Mouse (Mus musculus): Measurements from ENCODE around the gene Bscl2. TPM values are rescaled to one million over a fixed set of nuclear protein-coding genes. Genes with fewer than 3 reads are reported as not detected.
A peak's percentile ranks its signal among the peaks of the same experiment; 100 is the strongest.

Bscl2 gene
- total and polyA plus RNA-seq, 2 experiments from 2014 or later: 101 to 121 TPM

- TF ChIP-seq CTCF (IDR thresholded peaks at IDR 0.05): no peak
- ATAC-seq (ENCODE audit: low FRiP score) (0 out of 2 replicates have a peak, but pooled peaks have one; percentile 8), DNase-seq (ENCODE audit: low spot score) (peak; percentile 63)
- peak overlapping the region; percentile 96 for H3K27ac ChIP-seq (ENCODE audit: low read depth, low read length)
- H3K36me3 ChIP-seq (ENCODE audit: insufficient read depth, low read length): peaks cover 10% of the 10 kb centered on the region
- no peaks in the 10 kb centered on the region for H3K27me3 ChIP-seq (ENCODE audit: insufficient read depth, low read length)
- peak overlapping the region; percentile 68 for H3K4me3 ChIP-seq (ENCODE audit: low read depth, low read length)
- no peaks in the 10 kb centered on the region for H3K9me3 ChIP-seq (ENCODE audit: low read length)
- H3K9ac ChIP-seq (replicated peaks; ENCODE audit: low read length, poor library complexity, severe bottlenecking): peak overlapping the region; percentile 87
- H3K4me1 ChIP-seq (ENCODE audit: insufficient read depth, low read length): peaks cover 9% of the 10 kb centered on the region
- H3K4me2 ChIP-seq (ENCODE audit: low read depth, low read length, poor library complexity, severe bottlenecking): peak overlapping the region; percentile 85
- WGBS: 4% methylated on average over 15 of the region's 15 CpGs
These were observed 919 bp downstream of the Bscl2 start for GRCm38 (mm10) chr19:8838041-8838730.

GRCm38 (mm10) chr19:8839103-8839907 lies 2.0 kb downstream of the Bscl2 start, which contains the start of gene Gng3:
Gng3 (minus strand) TSS chr19:8839194.
- peak within 1 kb of the TSS; percentile 85 for H3K4me2 ChIP-seq (ENCODE audit: low read depth, low read length, poor library complexity, severe bottlenecking)
- ATAC-seq (ENCODE audit: low FRiP score) (peak; percentile 85), DNase-seq (ENCODE audit: low spot score) (peak; percentile 95)
- peak within 1 kb of the TSS; percentile 68 for H3K4me3 ChIP-seq (ENCODE audit: low read depth, low read length)
- H3K27ac ChIP-seq (ENCODE audit: low read depth, low read length): peak within 1 kb of the TSS; percentile 96
- H3K9me3 ChIP-seq (ENCODE audit: low read length): no peaks in the 10 kb centered on the region
- peaks cover 9% of the 10 kb centered on the region for H3K36me3 ChIP-seq (ENCODE audit: insufficient read depth, low read length)
- no peak; the same call in 1 of the 2 replicates for TF ChIP-seq CTCF (IDR thresholded peaks at IDR 0.05)
- peak within 1 kb of the TSS; percentile 87 for H3K9ac ChIP-seq (replicated peaks; ENCODE audit: low read length, poor library complexity, severe bottlenecking)
- H3K27me3 ChIP-seq (ENCODE audit: insufficient read depth, low read length): no peaks in the 10 kb centered on the region
- WGBS: 20% methylated on average over 11 of the region's 11 CpGs
- peaks cover 9% of the 10 kb centered on the region for H3K4me1 ChIP-seq (ENCODE audit: insufficient read depth, low read length)

- Histone ChIP-seq H3K27me3 (ENCODE audit: insufficient read depth, low read length) (no peaks in the 10 kb centered on the region), H3K27ac (ENCODE audit: low read depth, low read length) (peak overlapping the region; percentile 96), H3K4me3 (ENCODE audit: low read depth, low read length) (peak overlapping the region; percentile 68), H3K9me3 (ENCODE audit: low read length) (no peaks in the 10 kb centered on the region), H3K9ac (replicated peaks; ENCODE audit: low read length, poor library complexity, severe bottlenecking) (peak overlapping the region; percentile 87), H3K4me1 (ENCODE audit: insufficient read depth, low read length) (peaks cover 9% of the 10 kb centered on the region), H3K4me2 (ENCODE audit: low read depth, low read length, poor library complexity, severe bottlenecking) (peak overlapping the region; percentile 85), H3K36me3 (ENCODE audit: insufficient read depth, low read length) (peaks cover 6% of the 10 kb centered on the region; the same call in 1 of the 2 replicates)
- DNase-seq (ENCODE audit: low spot score): peak; percentile 76
- WGBS: 10% methylated on average over 28 of the region's 29 CpGs
- peak; percentile 6; the same call in 1 of the 2 replicates for TF ChIP-seq CTCF (IDR thresholded peaks at IDR 0.05)
- peak; percentile 21 for ATAC-seq (ENCODE audit: low FRiP score)
These were observed 2.9 kb downstream of the Bscl2 start for GRCm38 (mm10) chr19:8839908-8840791.

- Histone ChIP-seq H3K27ac (ENCODE audit: low read depth, low read length) (no peak overlapping the region), H3K9me3 (ENCODE audit: low read length) (no peaks in the 10 kb centered on the region), H3K4me2 (ENCODE audit: low read depth, low read length, poor library complexity, severe bottlenecking) (peak overlapping the region; percentile 85), H3K9ac (replicated peaks; ENCODE audit: low read length, poor library complexity, severe bottlenecking) (peak overlapping the region; percentile 87), H3K4me3 (ENCODE audit: low read depth, low read length) (peak overlapping the region; percentile 68), H3K4me1 (ENCODE audit: insufficient read depth, low read length) (peaks cover 9% of the 10 kb centered on the region), H3K27me3 (ENCODE audit: insufficient read depth, low read length) (no peaks in the 10 kb centered on the region), H3K36me3 (ENCODE audit: insufficient read depth, low read length) (peaks cover 12% of the 10 kb centered on the region)
- no peak for DNase-seq (ENCODE audit: low spot score)
- TF ChIP-seq CTCF (IDR thresholded peaks at IDR 0.05): no peak
- ATAC-seq (ENCODE audit: low FRiP score): no peak
- 92% methylated on average over 7 of the region's 7 CpGs for WGBS
These were observed 3.7 kb downstream of the Bscl2 start for GRCm38 (mm10) chr19:8841012-8841411.

GRCm38 (mm10) chr19:8842961-8843360 lies 5.7 kb downstream of the Bscl2 start:
- Histone ChIP-seq H3K27ac (ENCODE audit: low read depth, low read length) (no peak overlapping the region), H3K4me3 (ENCODE audit: low read depth, low read length) (no peak overlapping the region), H3K4me2 (ENCODE audit: low read depth, low read length, poor library complexity, severe bottlenecking) (no peak overlapping the region), H3K9me3 (ENCODE audit: low read length) (no peaks in the 10 kb centered on the region), H3K27me3 (ENCODE audit: insufficient read depth, low read length) (no peaks in the 10 kb centered on the region), H3K4me1 (ENCODE audit: insufficient read depth, low read length) (peaks cover 9% of the 10 kb centered on the region), H3K9ac (replicated peaks; ENCODE audit: low read length, poor library complexity, severe bottlenecking) (no peak overlapping the region), H3K36me3 (ENCODE audit: insufficient read depth, low read length) (peaks cover 31% of the 10 kb centered on the region)
- ATAC-seq (ENCODE audit: low FRiP score) (no peak), DNase-seq (ENCODE audit: low spot score) (no peak)
- 87% methylated on average over 6 of the region's 6 CpGs for WGBS
- TF ChIP-seq CTCF (IDR thresholded peaks at IDR 0.05): no peak
